Mouse (Mus musculus) embryo, embryonic 10 days (tissue): ENCODE results near the gene Pak2.
"Not testable (repeated sequence)": the region's sequence is repeated elsewhere in the genome, so short reads cannot be mapped to it uniquely, and the experiment has no call there.

ENCODE experiments used
- DNase-seq: peaks from one replicate; pipeline ENCODE4 v3.0.0-alpha.2; 2015; ENCODE audit warnings: low spot score

The Pak2 gene

DNA sequence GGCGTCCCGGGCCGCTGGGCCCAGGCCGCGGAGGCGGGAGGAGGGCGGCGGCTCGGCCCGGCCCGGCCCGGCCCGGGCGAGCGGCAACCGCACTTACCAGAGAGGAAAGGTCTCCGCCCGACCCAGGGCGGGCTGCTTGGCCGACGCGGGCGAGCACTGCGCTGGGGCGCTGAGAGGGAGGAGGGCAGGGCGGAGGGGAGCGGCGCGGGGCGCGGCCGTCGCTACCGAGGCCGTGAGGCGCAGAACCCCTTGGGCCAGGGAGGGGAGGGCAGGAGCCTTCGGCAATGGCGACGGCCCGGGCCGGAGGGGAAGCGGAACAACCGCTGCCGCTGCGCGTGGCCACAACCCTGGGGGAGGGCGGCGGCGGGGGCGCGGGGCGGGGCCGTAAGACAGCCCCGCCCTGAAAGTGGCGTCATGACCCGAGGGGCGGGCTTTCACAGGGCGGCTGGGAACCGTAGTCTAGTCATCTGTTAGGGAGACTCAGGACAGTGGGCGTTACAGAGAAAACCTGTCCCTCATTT is at the start of gene Pak2:
TSS of gene Pak2 (minus strand) at position 352 of the 521 bp plus-strand sequence.
- DNase-seq = peak; percentile 88

DNA sequence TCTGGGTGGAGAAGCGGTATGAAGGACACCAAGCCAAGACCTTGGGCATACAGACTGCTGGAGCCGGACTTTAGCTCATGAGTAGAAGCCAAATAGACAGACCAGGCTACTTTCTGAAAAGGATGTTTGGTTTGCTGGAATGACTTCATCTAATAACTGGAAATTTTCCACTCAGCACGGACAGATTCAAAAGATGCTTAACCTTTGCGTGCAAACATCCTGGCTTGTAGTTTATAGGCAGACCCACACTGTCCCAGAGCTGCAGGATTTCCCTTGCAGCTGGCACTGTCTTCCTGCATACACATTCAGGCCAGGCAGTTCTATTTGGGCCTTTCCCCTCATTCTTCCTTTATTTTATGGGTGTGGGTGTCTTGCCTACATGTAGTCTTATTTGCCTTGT is 47.9 kb upstream of the Pak2 start:
- DNase-seq = no peak

DNA sequence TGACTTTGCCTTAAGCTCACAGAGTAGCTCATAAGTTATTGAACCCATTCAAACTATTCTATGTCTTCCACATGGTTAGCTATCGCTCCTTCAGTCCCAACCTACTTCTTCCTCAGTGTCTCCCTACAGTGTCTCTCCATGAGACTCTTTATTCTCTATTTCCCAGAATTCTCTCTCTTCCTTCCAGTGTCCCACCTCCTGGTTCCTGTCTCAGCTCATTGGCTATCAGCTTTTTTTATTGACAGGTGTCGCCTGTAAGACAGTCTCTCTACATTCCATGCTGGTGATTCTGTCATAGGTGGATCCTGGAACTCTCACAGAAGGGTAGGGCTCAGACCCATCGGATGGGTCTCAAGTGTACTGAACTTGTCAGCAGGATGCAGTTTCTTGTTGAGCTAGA is 46.2 kb upstream of the Pak2 start:
- DNase-seq = no peak

DNA sequence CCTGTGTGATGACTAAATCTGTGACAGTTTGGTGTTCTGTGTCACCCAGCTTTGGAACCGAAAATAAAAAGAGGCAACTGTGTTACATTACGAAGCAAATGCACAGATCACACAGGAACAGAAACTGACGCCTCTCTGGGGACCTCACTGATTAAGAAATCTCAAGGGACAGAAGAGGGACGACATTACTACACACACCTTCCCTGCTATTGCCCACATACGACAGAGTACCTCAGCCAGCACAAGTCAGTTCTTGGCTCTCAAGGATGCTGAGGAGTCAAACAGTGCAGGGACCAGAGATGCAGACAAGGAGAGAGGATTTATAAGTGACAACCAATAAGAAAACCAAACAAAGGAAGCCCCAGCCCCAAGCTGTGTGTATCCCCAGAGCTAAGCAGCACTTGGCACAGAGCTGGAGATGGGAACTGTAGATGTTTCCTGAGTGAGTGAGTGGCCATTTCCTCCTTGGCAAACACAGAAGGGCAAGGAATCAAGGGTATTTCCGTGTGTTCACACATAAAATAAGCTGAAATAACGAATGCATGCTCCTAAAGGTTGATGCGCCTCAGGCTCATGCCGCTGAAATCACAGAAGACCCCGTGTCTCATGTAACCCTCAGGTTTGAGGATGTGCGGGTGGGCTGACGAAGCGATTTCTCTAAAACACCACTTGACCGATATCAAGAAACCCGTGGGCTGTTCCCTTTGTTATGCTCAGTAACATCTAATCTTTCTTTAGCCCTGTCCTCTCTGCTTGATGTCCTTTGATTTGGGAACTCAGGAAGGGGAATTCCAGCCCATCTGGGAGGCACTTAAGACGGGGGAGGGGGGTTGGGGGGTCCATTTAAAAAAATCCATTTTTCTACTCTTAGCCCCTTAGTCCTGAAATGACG is 45.5 kb upstream of the Pak2 start:
- DNase-seq = no peak

DNA sequence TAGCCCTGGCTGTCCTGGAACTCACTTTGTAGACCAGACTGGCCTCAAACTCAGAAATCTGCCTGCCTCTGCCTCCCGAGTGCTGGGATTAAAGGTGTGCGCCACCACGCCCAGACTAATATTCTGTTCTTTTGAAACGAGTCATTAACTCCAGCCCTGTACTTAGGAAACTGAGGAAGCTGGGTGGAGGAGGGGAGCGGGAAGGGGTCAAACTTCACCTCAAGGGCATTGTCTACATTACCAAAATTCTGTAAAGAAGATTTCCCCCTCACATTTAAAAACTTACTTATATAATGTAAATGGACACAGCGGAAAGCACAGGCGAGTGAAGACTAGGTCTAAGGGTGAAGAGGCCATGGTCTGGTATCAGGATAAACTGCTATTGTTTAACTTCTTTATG is 44.9 kb upstream of the Pak2 start:
- DNase-seq = no peak

- no peak for DNase-seq
Measured at GRCm38 (mm10) chr16:32120454-32120853, 41.3 kb upstream of the Pak2 start.

- DNase-seq = no peak
Measured at GRCm38 (mm10) chr16:32116186-32116585, 37.0 kb upstream of the Pak2 start.

- DNase-seq = no peak
Measured at GRCm38 (mm10) chr16:32115781-32116180, 36.6 kb upstream of the Pak2 start.

DNA sequence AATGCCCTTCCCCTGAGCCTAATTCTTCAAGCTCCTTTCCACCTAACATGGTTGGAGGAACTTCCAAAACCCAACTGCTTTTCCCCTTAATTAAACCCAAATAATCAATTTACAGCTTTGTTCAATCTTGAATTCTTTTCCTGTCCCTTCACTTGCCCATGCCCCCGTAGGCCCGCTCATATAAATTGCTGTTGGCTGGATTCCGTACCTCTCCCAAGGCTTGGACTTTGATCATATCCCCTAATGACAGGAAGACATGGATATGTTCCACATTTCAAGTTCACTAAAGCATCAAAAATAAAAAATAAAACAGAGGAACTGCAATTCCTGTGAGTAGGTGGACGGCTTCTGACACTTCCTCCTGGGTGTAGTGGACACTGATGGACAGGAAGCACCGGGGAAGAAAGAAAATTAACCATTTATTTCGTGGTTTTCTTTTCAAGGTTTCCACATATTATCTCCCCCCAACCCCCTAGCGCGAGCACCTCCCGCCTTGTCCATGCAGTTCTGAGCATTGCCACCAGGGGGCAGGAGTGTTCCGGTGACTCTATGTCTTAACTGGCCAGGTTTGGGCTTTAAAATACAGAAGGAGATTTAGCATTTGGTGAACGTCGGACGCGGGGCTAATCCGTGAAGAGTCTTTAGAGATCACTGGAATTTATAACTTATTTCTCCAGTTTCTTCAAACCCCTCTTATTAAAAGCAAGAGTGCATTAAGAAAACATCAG is 36.0 kb upstream of the Pak2 start:
- peak; percentile 87 for DNase-seq

DNA sequence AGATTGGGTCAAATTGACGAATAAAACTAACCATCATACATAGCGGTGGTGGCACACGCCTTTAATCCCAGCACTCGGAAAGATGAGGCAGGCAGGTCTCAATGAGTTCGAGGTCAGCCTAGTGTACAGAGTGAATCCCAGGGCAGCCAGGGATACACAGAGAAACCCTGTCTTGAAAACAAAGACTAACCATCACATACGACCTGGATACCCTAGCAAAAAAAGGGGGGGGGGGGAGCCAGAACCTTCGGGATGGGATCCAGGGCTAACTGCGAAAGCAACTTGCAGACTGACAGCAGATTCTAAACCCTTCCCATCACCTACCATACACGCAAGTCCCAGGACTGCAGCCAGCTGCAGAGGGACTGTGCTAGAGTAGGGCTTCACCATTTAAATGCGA is 35.3 kb upstream of the Pak2 start:
- DNase-seq = no peak

GRCm38 (mm10) chr16:32113541-32114218 is 34.5 kb upstream of the Pak2 start:
- no peak for DNase-seq

DNA sequence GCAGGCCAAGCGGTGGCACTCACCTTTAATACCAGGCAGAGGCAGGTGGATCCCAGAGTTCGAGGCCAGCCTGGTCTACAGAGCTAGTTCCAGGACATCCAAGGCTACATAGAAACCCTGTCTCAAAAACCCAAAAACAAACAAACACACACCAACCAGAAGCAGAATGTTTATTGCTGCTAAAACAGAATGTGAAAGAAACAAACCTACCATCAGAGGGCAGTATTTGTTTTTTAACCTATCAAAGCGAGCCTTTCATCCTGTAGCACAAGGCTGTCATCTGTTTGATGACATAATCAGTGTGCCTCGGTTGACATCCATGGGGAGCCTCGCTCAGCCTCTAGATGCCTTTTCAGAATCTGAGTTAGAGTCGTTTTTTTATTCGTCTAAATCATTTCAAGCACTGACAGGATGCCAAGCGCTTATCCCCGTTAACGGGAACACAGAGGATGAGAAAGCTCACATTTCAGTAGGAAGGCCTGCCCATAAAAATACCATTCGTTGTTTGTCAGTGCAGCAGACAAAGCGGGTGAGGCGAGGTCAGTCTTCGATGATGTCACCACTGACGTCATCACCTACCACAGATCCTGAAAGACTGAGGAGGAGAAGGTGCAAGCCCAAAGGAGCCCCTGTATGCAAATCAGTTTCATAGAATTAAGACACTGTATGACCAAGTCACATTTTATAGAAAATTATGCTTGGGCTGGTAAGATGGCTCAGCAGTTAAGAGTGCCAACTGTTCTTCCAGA is 32.0 kb upstream of the Pak2 start:
- no peak for DNase-seq

DNA sequence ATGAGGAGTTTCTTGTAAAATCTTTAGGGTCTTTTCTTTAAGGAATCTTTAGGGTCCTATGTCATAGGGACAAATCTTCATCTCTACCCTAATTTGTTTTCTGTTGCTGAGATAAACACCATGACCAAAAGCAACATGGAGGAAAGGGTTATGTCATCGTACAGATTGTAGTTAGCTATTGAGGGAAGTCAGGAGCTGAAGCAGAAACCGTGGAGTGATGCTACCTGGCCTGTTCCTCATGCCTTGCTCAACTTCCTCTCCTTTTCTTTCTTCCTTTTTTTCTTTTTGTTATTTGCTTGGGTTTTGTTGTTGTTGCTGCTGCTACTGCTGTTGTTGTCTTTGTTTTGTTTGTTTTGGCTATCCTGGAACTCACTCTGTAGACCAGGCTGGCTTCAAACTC is 29.4 kb upstream of the Pak2 start:
- DNase-seq = no peak

DNA sequence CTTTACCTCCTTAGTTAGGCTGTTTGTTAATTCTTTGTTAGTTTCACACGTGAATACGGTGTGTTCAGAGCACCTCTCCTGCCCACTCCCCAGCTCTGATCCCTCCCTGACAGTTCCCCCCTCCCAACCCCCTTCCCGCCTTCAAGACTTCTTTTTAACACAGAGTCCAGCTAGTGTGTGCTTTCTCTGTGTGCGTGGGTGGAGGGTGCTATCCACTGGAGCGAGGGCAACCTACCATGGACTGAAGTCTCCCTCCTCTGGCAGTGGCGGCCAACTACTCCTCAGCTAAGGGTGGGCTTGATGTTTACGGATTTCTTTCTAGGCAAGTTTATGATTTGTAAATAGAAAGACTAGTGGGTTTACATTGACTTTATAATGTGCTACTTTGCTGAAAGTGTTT is 29.0 kb upstream of the Pak2 start:
- no peak for DNase-seq

- no peak for DNase-seq
Measured at GRCm38 (mm10) chr16:32107342-32108045, 28.4 kb upstream of the Pak2 start.

DNA sequence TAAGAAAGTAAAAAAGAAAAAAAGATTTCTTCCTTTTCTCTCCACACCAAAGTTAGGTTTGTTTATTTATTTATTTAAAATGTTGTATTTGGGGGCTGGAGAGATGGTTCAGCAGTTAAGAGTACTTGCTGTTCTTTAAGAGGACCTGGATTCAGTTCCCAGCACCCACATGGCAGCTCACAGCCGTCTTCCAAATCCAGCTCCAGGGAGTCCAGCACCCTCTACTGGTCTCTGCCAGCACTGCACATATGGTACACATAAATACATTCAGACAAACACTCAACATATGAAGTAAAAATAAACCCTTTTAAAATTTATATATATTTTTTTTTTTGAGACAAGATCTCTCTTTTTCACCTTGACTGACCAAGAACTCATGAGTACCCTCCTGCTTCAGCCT is 26.6 kb upstream of the Pak2 start:
- DNase-seq = no peak

- DNase-seq = no peak
Measured at GRCm38 (mm10) chr16:32102295-32102694, 23.2 kb upstream of the Pak2 start.

- DNase-seq = peak; percentile 91
Measured at GRCm38 (mm10) chr16:32099638-32100150, 20.6 kb upstream of the Pak2 start, which contains the start of the genes Pigx and Cep19. Gene Pigx (minus strand): TSS chr16:32099740. Gene Cep19 (plus strand): TSS chr16:32099800.

- no peak for DNase-seq
Measured at GRCm38 (mm10) chr16:32098897-32099637, 19.9 kb upstream of the Pak2 start.

DNA sequence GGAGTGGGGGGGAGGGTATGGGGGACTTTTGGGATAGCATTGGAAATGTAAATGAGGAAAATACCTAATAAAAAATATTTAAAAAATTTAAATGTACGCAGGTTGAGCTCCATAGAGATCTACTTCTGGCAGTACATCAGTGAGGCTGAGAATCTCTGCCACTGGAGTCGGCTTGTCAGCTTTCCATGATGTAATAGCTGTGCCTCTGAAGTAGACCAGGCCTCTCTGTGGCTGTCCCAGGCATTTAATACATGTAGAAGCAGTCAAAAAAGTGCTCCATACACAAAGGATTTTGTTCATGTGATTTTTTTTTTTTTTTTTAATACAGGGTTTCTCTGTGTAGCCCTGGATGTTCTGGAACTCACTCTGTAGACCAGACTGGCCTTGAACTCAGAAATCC is 18.6 kb upstream of the Pak2 start:
- DNase-seq = not testable (repeated sequence)
